Mouse (Mus musculus): ENCODE measurements around the gene Tmc4. TPM values are rescaled to one million over a fixed set of nuclear protein-coding genes. Genes with fewer than 3 reads are reported as not detected.

Tmc4 gene
- polyA plus RNA-seq, 1 experiment from 2014 or later = 5.7 TPM

Small RNAs within 50 kb of the gene (microRNA-seq; reads per million reads assigned to microRNA genes)
- gene Mir3572 (ENCODE audit: borderline number of aligned reads) = 2.6 reads per million, percentile 30 among the genes with 10 or more reads in this experiment

Other genes with a start within 250 kb of the Tmc4 start
- gene Tarm1, start 174.9 kb downstream of the Tmc4 start, polyA plus RNA-seq (2014; fragmentation: Nextera tagmentation; extraction: Ambion mirVana) = not detected in 2 replicates
- gene Oscar, start 61.4 kb downstream of the Tmc4 start, polyA plus RNA-seq (2014; fragmentation: Nextera tagmentation; extraction: Ambion mirVana) = 0.21 and 0.56 TPM in 2 replicates
- 621 and 642 TPM in 2 replicates for gene Ndufa3, start 60.2 kb downstream of the Tmc4 start, polyA plus RNA-seq (2014; fragmentation: Nextera tagmentation; extraction: Ambion mirVana)
- gene Tfpt, start 47.6 kb downstream of the Tmc4 start, polyA plus RNA-seq (2014; fragmentation: Nextera tagmentation; extraction: Ambion mirVana) = 17.8 and 20.0 TPM in 2 replicates
- gene Prpf31, start 47.6 kb downstream of the Tmc4 start, polyA plus RNA-seq (2014; fragmentation: Nextera tagmentation; extraction: Ambion mirVana) = 67.6 and 78.3 TPM in 2 replicates
- 42.2 and 43.5 TPM in 2 replicates for gene Cnot3, start 32.3 kb downstream of the Tmc4 start, polyA plus RNA-seq (2014; fragmentation: Nextera tagmentation; extraction: Ambion mirVana)
- gene Leng1, start 11.7 kb downstream of the Tmc4 start, polyA plus RNA-seq (2014; fragmentation: Nextera tagmentation; extraction: Ambion mirVana) = 16.3 and 16.6 TPM in 2 replicates
- gene Tsen34, start 15.3 kb upstream of the Tmc4 start, polyA plus RNA-seq (2014; fragmentation: Nextera tagmentation; extraction: Ambion mirVana) = 173 and 197 TPM in 2 replicates
- 23.9 and 30.2 TPM in 2 replicates for gene Mboat7, start 16.0 kb upstream of the Tmc4 start, polyA plus RNA-seq (2014; fragmentation: Nextera tagmentation; extraction: Ambion mirVana)
- 925 and 966 TPM in 2 replicates for gene Rps9, start 26.4 kb upstream of the Tmc4 start, polyA plus RNA-seq (2014; fragmentation: Nextera tagmentation; extraction: Ambion mirVana)
- gene Pirb, start 42.8 kb upstream of the Tmc4 start, polyA plus RNA-seq (2014; fragmentation: Nextera tagmentation; extraction: Ambion mirVana) = 0.06 and 0.07 TPM in 2 replicates
- gene Gm15448, start 148.1 kb upstream of the Tmc4 start, polyA plus RNA-seq (2014; fragmentation: Nextera tagmentation; extraction: Ambion mirVana) = not detected in 2 replicates
- not detected in 2 replicates for gene Pira2, start 167.5 kb upstream of the Tmc4 start, polyA plus RNA-seq (2014; fragmentation: Nextera tagmentation; extraction: Ambion mirVana)
- not detected in 2 replicates for gene Gm14548, start 220.6 kb upstream of the Tmc4 start, polyA plus RNA-seq (2014; fragmentation: Nextera tagmentation; extraction: Ambion mirVana)
- gene Lilra6, start 237.9 kb upstream of the Tmc4 start, polyA plus RNA-seq (2014; fragmentation: Nextera tagmentation; extraction: Ambion mirVana) = not detected in 2 replicates

Measured in heart, embryonic 11.5 days (tissue).